Mouse (Mus musculus) heart, embryonic 13.5 days (tissue): ENCODE measurements around the gene Dnase1l2. TPM values are rescaled to one million over a fixed set of nuclear protein-coding genes. Genes with fewer than 3 reads are reported as not detected.
"Not testable (repeated sequence)": the region's sequence is repeated elsewhere in the genome, so short reads cannot be mapped to it uniquely, and the experiment has no call there.

Experiments used
- ATAC-seq: fragments of 200-750 bp; cut with Nextera tagmentation; 2 replicates; pipeline ENCODE4 v1.8.0; 2017; ENCODE audit warnings: moderate TSS enrichment; ENCODE audit not compliant: insufficient number of reproducible peaks, low FRiP score, low TSS enrichment; ENCODE audit errors: extremely low read depth
- H3K27ac ChIP-seq: fragments of 300-500 bp; sonication (generic); replicated peaks from 2 replicates; pipeline ENCODE4 v1.5.1; 2015; ENCODE audit warnings: moderate library complexity, mild to moderate bottlenecking, inconsistent platforms
- H3K27me3 ChIP-seq: fragments of 300-500 bp; sonication (generic); replicated peaks from 2 replicates; pipeline ENCODE4 v1.6.1; 2015; ENCODE audit warnings: mild to moderate bottlenecking, inconsistent platforms
- H3K36me3 ChIP-seq: fragments of 300-500 bp; sonication (generic); 2 replicates; pipeline ENCODE4 v1.6.1; 2015; ENCODE audit warnings: mild to moderate bottlenecking, inconsistent platforms
- H3K4me1 ChIP-seq: fragments of 300-500 bp; sonication (generic); 2 replicates; pipeline ENCODE4 v1.6.1; 2015; ENCODE audit warnings: inconsistent platforms
- H3K4me2 ChIP-seq: fragments of 300-500 bp; sonication (generic); 2 replicates; pipeline ENCODE4 v1.6.1; 2015; ENCODE audit warnings: inconsistent platforms, mild to moderate bottlenecking, moderate library complexity
- H3K4me3 ChIP-seq: fragments of 300-500 bp; sonication (generic); 2 replicates; pipeline ENCODE4 v1.5.1; 2015; ENCODE audit warnings: moderate library complexity, mild to moderate bottlenecking, inconsistent platforms
- H3K9ac ChIP-seq: fragments of 300-500 bp; sonication (generic); 2 replicates; pipeline ENCODE4 v1.6.1; 2015; ENCODE audit warnings: inconsistent platforms, mild to moderate bottlenecking, moderate library complexity
- H3K9me3 ChIP-seq: fragments of 300-500 bp; sonication (generic); 2 replicates; pipeline ENCODE4 v1.6.1; 2016; ENCODE audit warnings: inconsistent platforms
- WGBS: fragments of 180-500 bp; shearing (Covaris S2); methylation state at CpG from one replicate; pipeline ENCODE4 v1.1.7; 2015; ENCODE audit warnings: mixed read lengths; 5-methylcytosine and 5-hydroxymethylcytosine counted together
- polyA plus RNA-seq: library from polyadenylated mRNA; unstranded; fragments of >200 nt; fragmentation: Nextera tagmentation; extraction: Ambion mirVana; gene quantifications from 2 replicates; pipeline ENCODE4 v1.2.1, GENCODE M21; 2015

Gene Dnase1l2
- polyA plus RNA-seq, 1 experiment from 2014 or later: 1.5 TPM

DNA sequence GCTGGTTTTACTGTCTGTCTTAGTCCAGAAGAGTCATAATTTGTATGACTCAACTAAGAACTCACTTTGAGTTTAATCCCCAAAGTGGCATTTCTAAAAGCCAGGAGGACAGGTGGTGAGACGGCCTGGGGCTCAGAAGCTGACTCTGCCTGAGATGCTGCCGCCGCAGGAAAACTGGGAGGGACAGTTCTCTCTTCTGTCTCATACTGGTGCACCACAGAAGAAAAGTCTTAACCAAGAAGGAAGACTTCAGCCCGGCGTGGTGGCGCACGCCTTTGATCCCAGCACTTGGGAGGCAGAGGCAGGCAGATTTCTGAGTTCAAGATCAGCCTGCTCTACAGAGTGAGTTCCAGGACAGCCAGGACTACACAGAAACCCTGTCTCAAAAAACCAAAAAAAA is 17.0 kb downstream of the Dnase1l2 start:
- Histone ChIP-seq H3K27ac (peak overlapping the region; percentile 99), H3K4me3 (peak overlapping the region; percentile 86)

GRCm38 (mm10) chr17:24425326-24425725 is 17.6 kb downstream of the Dnase1l2 start:
- H3K9me3 ChIP-seq, ATAC-seq, H3K4me3 ChIP-seq, H3K9ac ChIP-seq, H3K4me2 ChIP-seq, H3K27ac ChIP-seq, H3K27me3 ChIP-seq: not testable (repeated sequence)
- Histone ChIP-seq H3K4me1 (peaks cover 32% of the 10 kb centered on the region), H3K36me3 (peaks cover 57% of the 10 kb centered on the region)
- 87% methylated on average over 6 of the region's 8 CpGs for WGBS

More for the DNA sequence above, 17.0 kb downstream of the Dnase1l2 start:
- Histone ChIP-seq H3K4me1 (peaks cover 38% of the 10 kb centered on the region), H3K27me3 (no peaks in the 10 kb centered on the region), H3K9me3 (no peaks in the 10 kb centered on the region), H3K9ac (peak overlapping the region; percentile 97), H3K4me2 (peak overlapping the region; percentile 79), H3K36me3 (peaks cover 55% of the 10 kb centered on the region)
- ATAC-seq: no peak
- WGBS: 88% methylated on average over 7 of the region's 7 CpGs

DNA sequence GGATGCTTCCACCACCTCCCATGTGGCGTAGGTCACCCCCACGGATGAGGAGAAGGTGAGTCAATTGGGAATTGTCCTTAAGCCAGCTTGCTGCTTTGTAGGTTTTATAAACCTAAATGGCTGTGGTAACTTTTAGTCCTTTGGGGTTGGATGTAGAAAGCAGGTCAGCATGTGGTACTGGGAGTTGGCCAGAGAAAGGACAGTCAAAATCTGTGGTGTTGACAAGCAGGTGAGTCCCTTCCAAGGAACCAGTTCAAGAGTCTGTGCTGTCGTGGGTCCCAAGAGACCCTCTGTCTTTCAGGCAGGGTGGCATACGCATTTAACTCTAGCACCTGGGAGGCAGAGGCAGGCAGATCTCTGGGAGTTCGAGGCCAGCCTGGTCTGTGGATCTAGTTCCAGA is 18.4 kb downstream of the Dnase1l2 start:
- Histone ChIP-seq H3K4me1 (peaks cover 24% of the 10 kb centered on the region), H3K27me3 (no peaks in the 10 kb centered on the region), H3K36me3 (peaks cover 60% of the 10 kb centered on the region), H3K9me3 (no peaks in the 10 kb centered on the region), H3K9ac (no peak overlapping the region), H3K4me3 (no peak overlapping the region), H3K4me2 (no peak overlapping the region), H3K27ac (no peak overlapping the region)
- WGBS: 88% methylated on average over 5 of the region's 5 CpGs
- ATAC-seq: no peak

GRCm38 (mm10) chr17:24423114-24423513 is 19.8 kb downstream of the Dnase1l2 start:
- ATAC-seq: no peak
- Histone ChIP-seq H3K36me3 (peaks cover 74% of the 10 kb centered on the region), H3K27me3 (no peaks in the 10 kb centered on the region), H3K4me3 (no peak overlapping the region), H3K9me3 (no peaks in the 10 kb centered on the region), H3K9ac (no peak overlapping the region), H3K4me1 (peaks cover 13% of the 10 kb centered on the region), H3K4me2 (no peak overlapping the region), H3K27ac (no peak overlapping the region)
- 87% methylated on average over 4 of the region's 4 CpGs for WGBS

DNA sequence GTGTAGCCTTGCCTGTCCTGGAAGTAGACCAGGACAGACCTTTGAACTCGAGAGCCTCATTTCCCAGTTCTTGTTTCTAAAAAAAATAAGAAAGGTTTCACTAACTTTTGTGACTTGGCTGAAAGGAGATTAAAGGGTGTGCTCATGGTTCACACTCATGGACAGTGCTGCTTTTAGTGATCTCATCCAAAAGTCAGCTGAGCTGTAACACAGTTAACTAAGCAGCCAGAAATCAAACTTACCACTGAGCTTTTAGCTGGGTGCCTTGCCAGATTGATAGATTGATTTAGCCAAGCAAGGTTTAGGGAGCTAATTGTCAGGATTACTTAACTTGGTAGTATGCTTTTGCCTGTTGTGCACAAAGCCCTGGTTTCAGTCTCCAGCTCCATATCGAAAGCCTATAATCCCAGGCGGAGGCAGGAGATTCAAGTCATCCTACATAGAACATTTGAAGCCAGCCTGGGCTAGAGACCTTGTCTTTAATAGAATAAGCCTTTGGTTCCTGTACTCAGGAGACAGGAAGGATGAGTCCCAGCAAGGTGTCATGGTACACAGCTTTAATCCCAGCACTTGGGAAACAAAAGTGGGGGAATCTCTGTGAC is 26.8 kb downstream of the Dnase1l2 start:
- Histone ChIP-seq H3K9ac (peak overlapping the region; percentile 98), H3K4me2 (peak overlapping the region; percentile 99), H3K4me1 (peaks cover 40% of the 10 kb centered on the region), H3K36me3 (peaks cover 58% of the 10 kb centered on the region), H3K9me3 (no peaks in the 10 kb centered on the region), H3K27ac (no peak overlapping the region), H3K27me3 (no peaks in the 10 kb centered on the region), H3K4me3 (peak overlapping the region; percentile 97)
- 81% methylated on average over 3 of the region's 3 CpGs for WGBS
- no peak for ATAC-seq

GRCm38 (mm10) chr17:24415011-24415410 is 27.9 kb downstream of the Dnase1l2 start:
- H3K27me3 ChIP-seq: no peaks in the 10 kb centered on the region
- H3K4me2 ChIP-seq: peak overlapping the region; percentile 99
- peak overlapping the region; percentile 97 for H3K4me3 ChIP-seq
- under 1% methylated on average over 21 of the region's 21 CpGs for WGBS
- H3K36me3 ChIP-seq: peaks cover 58% of the 10 kb centered on the region
- no peaks in the 10 kb centered on the region for H3K9me3 ChIP-seq
- peaks cover 40% of the 10 kb centered on the region for H3K4me1 ChIP-seq
- H3K27ac ChIP-seq: peak overlapping the region; percentile 95
- peak overlapping the region; percentile 98 for H3K9ac ChIP-seq
- no peak for ATAC-seq

DNA sequence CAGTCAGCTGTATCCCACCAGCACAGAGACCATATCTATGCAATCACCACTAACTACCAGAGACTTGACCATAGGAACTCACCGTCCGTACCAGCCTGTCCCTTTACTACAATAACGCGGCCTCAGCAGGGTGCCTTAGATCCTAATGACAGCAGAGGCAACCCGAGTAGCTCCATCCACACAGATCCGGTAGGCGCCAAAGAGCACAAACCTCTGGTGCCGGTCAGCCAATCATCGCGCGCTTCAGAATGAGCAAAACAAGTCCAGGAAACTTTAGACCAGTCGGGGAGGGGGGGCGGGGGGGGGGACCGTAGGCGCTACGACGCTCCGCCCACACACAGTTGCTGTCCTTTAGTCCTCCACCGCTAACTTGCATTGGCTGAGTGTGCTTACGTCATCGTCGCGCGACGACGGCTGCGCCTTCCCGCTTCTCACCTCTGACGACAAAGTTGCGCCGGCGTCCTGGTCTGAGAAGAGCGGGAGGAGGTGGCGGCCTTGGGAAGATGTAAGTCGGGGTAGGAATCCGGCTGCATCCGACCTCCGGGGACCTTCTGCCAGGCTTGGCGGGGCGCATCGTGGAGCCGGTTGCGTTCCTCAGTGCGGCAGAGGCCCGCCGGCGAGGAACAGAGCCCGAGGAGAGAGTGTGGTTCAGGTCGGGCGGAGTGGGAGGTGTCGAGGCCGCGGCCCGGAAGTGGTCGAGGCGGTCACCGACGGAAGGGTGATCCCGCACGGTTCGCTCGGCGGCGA is 28.5 kb downstream of the Dnase1l2 start, which contains the start of gene Rnps1:
Rnps1 (plus strand) TSS at position 336 of the 747 bp plus-strand sequence.
- Histone ChIP-seq H3K9ac (peak within 1 kb of the TSS; percentile 98), H3K4me1 (peaks cover 40% of the 10 kb centered on the region), H3K27ac (peak within 1 kb of the TSS; percentile 95), H3K27me3 (no peaks in the 10 kb centered on the region), H3K9me3 (no peaks in the 10 kb centered on the region), H3K4me2 (peak within 1 kb of the TSS; percentile 99), H3K36me3 (peaks cover 58% of the 10 kb centered on the region), H3K4me3 (peak within 1 kb of the TSS; percentile 97)
- under 1% methylated on average over 64 of the region's 64 CpGs for WGBS
- peak; percentile 86 for ATAC-seq

DNA sequence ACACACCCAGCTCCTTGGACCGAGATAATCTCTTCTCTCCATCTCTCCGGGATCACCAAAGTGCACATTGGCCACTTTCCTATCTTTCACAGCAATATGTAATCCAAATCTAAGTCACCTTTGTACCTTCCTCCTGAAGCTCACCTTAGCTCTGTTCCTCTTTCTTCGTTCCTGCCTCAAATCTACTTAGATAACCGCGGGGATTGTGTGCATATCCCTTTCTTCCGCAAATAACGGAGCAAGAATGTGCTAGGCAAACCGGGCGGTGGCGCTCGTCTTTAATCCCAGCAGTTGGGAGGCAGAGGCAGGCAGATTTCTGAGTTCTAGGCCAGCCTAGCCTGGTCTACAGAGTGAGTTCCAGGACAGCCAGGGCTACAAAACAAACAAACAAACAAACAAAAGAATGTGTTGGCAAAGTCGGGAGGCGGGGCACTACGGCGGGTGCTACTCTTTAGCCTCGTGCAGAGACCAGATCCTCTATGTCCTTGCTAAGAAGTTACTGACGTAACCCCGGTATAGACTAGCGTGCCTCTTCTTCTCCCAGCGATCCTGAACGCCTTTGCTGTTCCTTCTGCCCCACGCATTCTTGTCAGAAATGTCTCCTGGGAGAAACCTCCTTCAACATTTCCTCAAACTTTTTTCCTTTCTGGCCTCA is 29.2 kb downstream of the Dnase1l2 start:
- Histone ChIP-seq H3K36me3 (peaks cover 58% of the 10 kb centered on the region), H3K4me2 (peak overlapping the region; percentile 99), H3K4me1 (peaks cover 40% of the 10 kb centered on the region), H3K27me3 (no peaks in the 10 kb centered on the region), H3K9ac (peak overlapping the region; percentile 90), H3K4me3 (peak overlapping the region; percentile 97), H3K9me3 (no peaks in the 10 kb centered on the region), H3K27ac (peak overlapping the region; percentile 95)
- 0 out of 2 replicates have a peak, but pooled peaks have one; percentile 3 for ATAC-seq
- 25% methylated on average over 22 of the region's 22 CpGs for WGBS

DNA sequence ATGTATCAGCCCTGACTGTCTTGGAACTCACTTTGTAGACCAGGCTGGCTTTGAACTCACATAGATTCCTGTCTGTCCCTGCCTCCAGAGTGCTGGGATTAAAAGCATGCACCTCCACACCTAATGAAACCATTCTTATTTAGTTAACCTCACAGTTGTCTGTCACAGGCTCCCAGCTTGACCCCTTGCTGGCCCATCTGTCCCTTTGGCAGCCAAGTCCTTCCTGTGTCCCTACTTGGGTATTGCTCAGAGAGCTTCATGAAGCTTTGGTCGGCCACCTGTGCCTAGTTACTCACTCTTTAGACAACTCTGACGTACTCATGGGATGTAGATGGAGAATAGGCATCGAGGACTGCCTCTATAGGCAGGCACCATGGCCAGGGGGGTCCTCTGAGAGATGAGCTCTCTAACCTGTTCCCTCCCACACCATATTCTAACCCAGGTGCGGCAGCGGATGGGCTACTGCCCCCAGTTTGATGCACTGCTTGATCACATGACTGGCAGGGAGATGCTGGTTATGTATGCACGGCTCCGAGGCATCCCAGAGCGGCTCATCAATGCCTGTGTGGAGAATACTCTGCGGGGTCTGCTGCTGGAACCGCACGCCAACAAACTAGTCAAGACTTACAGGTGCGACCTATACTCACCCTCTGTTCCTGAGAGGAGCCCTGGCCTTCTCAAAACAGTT is 35.6 kb downstream of the Dnase1l2 start:
- ATAC-seq: no peak
- no peak overlapping the region for H3K27ac ChIP-seq
- H3K4me3 ChIP-seq: no peak overlapping the region
- H3K4me1 ChIP-seq: no peaks in the 10 kb centered on the region
- H3K4me2 ChIP-seq: no peak overlapping the region
- H3K9me3 ChIP-seq: no peaks in the 10 kb centered on the region
- 84% methylated on average over 12 of the region's 12 CpGs for WGBS
- no peaks in the 10 kb centered on the region for H3K27me3 ChIP-seq
- H3K36me3 ChIP-seq: peaks cover 85% of the 10 kb centered on the region
- no peak overlapping the region for H3K9ac ChIP-seq

- H3K9ac ChIP-seq: no peak overlapping the region
- peaks cover 78% of the 10 kb centered on the region for H3K36me3 ChIP-seq
- no peaks in the 10 kb centered on the region for H3K4me1 ChIP-seq
- no peaks in the 10 kb centered on the region for H3K27me3 ChIP-seq
- no peak overlapping the region for H3K4me3 ChIP-seq
- WGBS: 71% methylated on average over 3 of the region's 3 CpGs
- H3K27ac ChIP-seq: no peak overlapping the region
- no peak for ATAC-seq
- no peak overlapping the region for H3K4me2 ChIP-seq
- no peaks in the 10 kb centered on the region for H3K9me3 ChIP-seq
Observed at GRCm38 (mm10) chr17:24402371-24402770, 40.5 kb downstream of the Dnase1l2 start.

- peaks cover 24% of the 10 kb centered on the region; the same call in 1 of the 2 replicates for H3K36me3 ChIP-seq
- ATAC-seq: no peak
- no peak overlapping the region for H3K9ac ChIP-seq
- H3K9me3 ChIP-seq: no peaks in the 10 kb centered on the region
- 80% methylated on average over 7 of the region's 7 CpGs for WGBS
- no peak overlapping the region for H3K4me2 ChIP-seq
- H3K27me3 ChIP-seq: no peaks in the 10 kb centered on the region
- no peaks in the 10 kb centered on the region for H3K4me1 ChIP-seq
- H3K4me3 ChIP-seq: no peak overlapping the region
- no peak overlapping the region for H3K27ac ChIP-seq
Observed at GRCm38 (mm10) chr17:24394456-24394855, 48.4 kb downstream of the Dnase1l2 start.
